Mouse (Mus musculus) testis, adult 2 months (tissue): Measurements from ENCODE around the gene Fbxl16.

ENCODE experiments used
- CTCF ChIP-seq: fragments of 200-500 bp; IDR thresholded peaks from 2 replicates; pipeline ENCODE4 v1.5.1; 2012; ENCODE audit warnings: low read depth, mild to moderate bottlenecking, inconsistent platforms, low read length, moderate library complexity; ENCODE audit not compliant: control insufficient read depth, insufficient read depth, insufficient replicate concordance
- POLR2A ChIP-seq: fragments of 200-500 bp; IDR thresholded peaks from 2 replicates; pipeline ENCODE4 v1.6.1; 2012; ENCODE audit warnings: low read depth, mild to moderate bottlenecking, inconsistent platforms, low read length, moderate library complexity; ENCODE audit not compliant: control insufficient read depth

DNA sequence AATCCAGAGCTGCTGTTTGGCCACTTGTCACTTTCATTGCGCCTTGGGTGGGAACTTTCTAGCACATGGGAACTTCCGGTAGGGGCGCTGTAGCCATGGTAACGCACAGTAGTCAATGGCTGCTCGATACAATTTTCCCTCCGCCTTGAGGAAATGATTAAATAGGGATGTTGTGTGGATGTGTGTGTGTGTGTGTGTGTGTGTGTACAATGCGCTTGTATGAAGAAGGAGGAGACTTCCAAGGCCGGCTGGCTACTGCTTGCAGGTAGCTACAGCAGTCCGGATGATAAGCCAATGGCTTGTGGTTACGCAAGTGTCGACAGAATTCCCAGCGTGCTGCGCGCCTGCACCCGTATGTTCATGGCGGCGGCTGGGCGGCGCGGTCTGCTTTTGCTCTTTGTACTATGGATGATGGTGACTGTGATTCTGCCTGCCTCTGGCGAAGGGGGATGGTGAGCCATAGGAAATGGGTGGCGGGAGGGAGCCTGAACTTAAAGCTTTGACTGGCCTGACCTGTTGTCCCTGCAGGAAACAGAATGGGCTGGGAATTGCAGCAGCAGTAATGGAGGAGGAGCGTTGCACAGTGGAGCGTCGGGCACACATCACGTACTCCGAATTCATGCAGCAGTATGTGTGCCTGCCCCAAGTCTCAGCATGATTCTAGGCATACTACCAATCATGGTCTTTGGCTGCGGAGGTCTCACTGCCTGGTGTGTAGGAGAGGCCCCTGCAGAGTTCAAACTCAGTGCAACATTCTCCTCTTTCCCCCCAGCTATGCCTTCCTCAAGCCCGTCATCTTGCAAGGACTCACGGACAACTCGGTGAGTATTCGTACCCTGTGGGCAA lies 20.1 kb downstream of the Fbxl16 start, which contains the start of gene Jmjd8:
- TF ChIP-seq CTCF (no peak), POLR2A (peak; percentile 68)
